Mouse (Mus musculus): Measurements from ENCODE around the gene Nudt8. TPM values are rescaled to one million over a fixed set of nuclear protein-coding genes. Genes with fewer than 3 reads are reported as not detected.
"Not testable (repeated sequence)": the region's sequence is repeated elsewhere in the genome, so short reads cannot be mapped to it uniquely, and the experiment has no call there.

Gene Nudt8
- total and polyA plus RNA-seq, 2 experiments from 2014 or later: 22.1 to 26.2 TPM

DNA sequence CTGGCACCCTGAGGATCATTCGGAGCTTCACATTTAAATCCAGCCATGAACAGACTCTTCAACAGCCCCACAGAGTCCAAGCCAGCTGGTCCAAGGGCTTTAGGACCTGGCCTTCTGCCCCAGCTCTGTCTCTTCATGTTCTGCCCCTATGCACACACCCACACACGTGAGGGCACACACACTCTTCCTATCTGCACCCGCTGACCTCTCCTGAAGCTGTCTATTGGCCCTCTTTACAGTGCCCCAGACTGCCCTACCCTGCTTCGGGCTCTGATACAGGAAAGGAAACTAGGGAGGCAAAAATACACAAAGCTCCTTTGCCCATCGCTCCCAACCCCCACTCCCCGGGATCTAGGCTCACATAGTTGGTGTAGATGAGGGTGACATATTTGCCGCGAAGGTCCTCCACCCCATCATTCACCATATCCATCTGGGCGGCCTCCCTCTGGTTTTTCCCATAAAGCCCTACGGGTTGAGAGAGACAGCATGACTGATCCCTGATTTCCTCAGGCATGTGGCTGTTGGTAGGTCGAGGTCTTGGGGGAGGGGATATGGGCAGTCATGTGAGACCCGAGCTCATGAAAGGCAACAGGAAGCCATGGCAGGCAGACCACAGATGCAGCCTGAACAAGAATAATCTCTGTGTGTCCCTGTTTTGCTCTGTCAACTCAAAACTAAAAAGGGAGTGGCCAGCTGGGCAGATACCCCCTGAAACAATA lies 36.1 kb downstream of the Nudt8 start:
- H3K27me3 ChIP-seq (ENCODE audit: insufficient read depth, low read length): no peaks in the 10 kb centered on the region
- no peaks in the 10 kb centered on the region for H3K9me3 ChIP-seq (ENCODE audit: low read length)
- no peak overlapping the region for H3K4me3 ChIP-seq (ENCODE audit: low read depth, low read length)
- 68% methylated on average over 12 of the region's 12 CpGs for WGBS
- H3K4me1 ChIP-seq (ENCODE audit: insufficient read depth, low read length): peaks cover 4% of the 10 kb centered on the region; the same call in 1 of the 2 replicates
- no peak for TF ChIP-seq CTCF (IDR thresholded peaks at IDR 0.05)
- H3K9ac ChIP-seq (replicated peaks; ENCODE audit: low read length, poor library complexity, severe bottlenecking): no peak overlapping the region
- H3K36me3 ChIP-seq (ENCODE audit: insufficient read depth, low read length): peaks cover 2% of the 10 kb centered on the region; the same call in 1 of the 2 replicates
- ATAC-seq (ENCODE audit: low FRiP score) (peak; percentile 28; the same call in 1 of the 2 replicates), DNase-seq (ENCODE audit: low spot score) (no peak)
- H3K27ac ChIP-seq (ENCODE audit: low read depth, low read length): no peak overlapping the region
- H3K4me2 ChIP-seq (ENCODE audit: low read depth, low read length, poor library complexity, severe bottlenecking): 0 out of 2 replicates have a peak overlapping the region, but pooled peaks have one; percentile 15

DNA sequence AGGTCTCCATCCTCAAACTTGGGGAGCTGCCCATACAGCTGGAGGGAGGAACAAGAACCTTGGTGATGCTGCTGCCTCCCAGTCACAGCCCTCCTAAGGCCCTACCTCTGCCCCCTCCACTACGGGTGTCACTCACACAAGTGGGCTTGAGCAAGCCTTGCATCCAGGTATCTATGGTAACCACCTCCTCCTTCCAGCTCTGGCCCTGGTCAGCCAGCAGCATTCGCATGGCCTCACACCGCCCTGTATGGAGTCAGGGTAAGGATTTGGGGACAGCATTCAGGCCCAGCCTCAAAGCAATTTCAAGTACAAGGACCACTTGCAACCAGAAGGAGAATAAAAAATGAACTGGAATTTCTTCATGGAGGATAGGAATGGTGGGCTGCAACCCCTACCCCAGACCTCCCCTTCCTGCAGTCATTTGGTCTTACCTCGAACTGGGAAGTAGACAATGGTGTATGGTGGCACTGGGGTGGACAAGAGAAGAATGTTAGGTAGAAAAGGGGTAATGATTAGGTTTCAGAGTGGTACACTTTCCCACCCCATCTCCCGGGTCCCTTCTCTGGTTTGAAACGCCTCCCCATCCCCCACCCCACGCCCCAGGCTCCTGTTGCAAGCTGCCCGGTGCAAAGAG lies 36.9 kb downstream of the Nudt8 start:
- peak overlapping the region; percentile 50 for H3K4me3 ChIP-seq (ENCODE audit: low read depth, low read length)
- H3K4me2 ChIP-seq (ENCODE audit: low read depth, low read length, poor library complexity, severe bottlenecking): peak overlapping the region; percentile 75
- not testable (repeated sequence) for H3K36me3 ChIP-seq (ENCODE audit: insufficient read depth, low read length); H3K27me3 ChIP-seq (ENCODE audit: insufficient read depth, low read length); DNase-seq (ENCODE audit: low spot score); H3K9me3 ChIP-seq (ENCODE audit: low read length); H3K4me1 ChIP-seq (ENCODE audit: insufficient read depth, low read length)
- H3K9ac ChIP-seq (replicated peaks; ENCODE audit: low read length, poor library complexity, severe bottlenecking): peak overlapping the region; percentile 55
- H3K27ac ChIP-seq (ENCODE audit: low read depth, low read length): peak overlapping the region; percentile 73
- 17% methylated on average over 7 of the region's 8 CpGs for WGBS
- ATAC-seq (ENCODE audit: low FRiP score): peak; percentile 65

DNA sequence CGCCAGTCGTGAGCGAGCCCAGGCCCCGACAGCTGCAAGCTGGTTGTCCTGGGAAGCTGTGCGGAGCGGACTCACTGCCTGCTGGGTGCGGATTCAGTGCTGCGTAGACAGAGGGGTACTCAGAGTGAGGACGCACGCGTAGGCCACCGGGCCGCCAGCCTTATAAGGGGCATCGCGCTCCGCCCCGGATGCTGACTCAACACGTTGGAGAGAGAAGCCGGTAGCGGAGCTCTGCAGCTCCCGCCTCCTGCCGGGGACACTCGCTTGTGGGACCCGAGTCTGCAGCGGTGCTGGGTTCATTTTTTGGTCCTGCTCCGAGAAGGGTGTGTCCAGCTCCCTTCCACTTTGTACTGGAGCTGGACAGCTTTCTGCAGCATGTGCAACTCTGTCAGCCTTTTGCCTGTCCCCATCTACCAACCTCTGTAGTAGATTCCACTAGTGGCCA lies 37.4 kb downstream of the Nudt8 start, which contains the start of gene Gstp1:
TSS of gene Gstp1 (minus strand) at position 198 of the 445 bp plus-strand sequence.
- TF ChIP-seq CTCF (IDR thresholded peaks at IDR 0.05): peak; percentile 50
- 0% methylated on average over 24 of the region's 26 CpGs for WGBS
- H3K4me1 ChIP-seq (ENCODE audit: insufficient read depth, low read length): peaks cover 4% of the 10 kb centered on the region; the same call in 1 of the 2 replicates
- H3K4me3 ChIP-seq (ENCODE audit: low read depth, low read length): peak within 1 kb of the TSS; percentile 50
- H3K27ac ChIP-seq (ENCODE audit: low read depth, low read length): peak within 1 kb of the TSS; percentile 73
- H3K9me3 ChIP-seq (ENCODE audit: low read length): no peaks in the 10 kb centered on the region
- no peaks in the 10 kb centered on the region for H3K27me3 ChIP-seq (ENCODE audit: insufficient read depth, low read length)
- H3K4me2 ChIP-seq (ENCODE audit: low read depth, low read length, poor library complexity, severe bottlenecking): peak within 1 kb of the TSS; percentile 75
- peak; percentile 88 for ATAC-seq (ENCODE audit: low FRiP score)
- peak within 1 kb of the TSS; percentile 55 for H3K9ac ChIP-seq (replicated peaks; ENCODE audit: low read length, poor library complexity, severe bottlenecking)
- peaks cover 2% of the 10 kb centered on the region; the same call in 1 of the 2 replicates for H3K36me3 ChIP-seq (ENCODE audit: insufficient read depth, low read length)
- peak; percentile 89 for DNase-seq (ENCODE audit: low spot score)

DNA sequence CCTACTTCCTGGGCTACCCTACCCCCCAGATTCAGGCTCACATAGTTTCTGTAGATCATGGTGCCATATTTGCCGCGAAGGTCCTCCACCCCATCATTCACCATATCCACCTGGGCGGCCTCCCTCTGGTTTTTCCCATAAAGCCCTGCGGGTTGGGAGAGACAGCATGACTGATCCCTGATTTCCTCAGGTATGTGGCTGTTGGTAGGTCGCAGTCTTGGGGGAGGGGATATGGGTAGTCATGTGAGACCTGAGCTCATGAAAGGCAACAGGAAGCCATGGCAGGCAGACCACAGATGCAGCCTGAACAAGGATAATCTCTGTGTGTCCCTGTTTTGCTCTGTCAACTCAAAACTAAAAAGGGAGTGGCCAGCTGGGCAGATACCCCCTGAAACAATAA lies 40.6 kb downstream of the Nudt8 start:
- not testable (repeated sequence) for DNase-seq (ENCODE audit: low spot score)
- 78% methylated on average over 5 of the region's 5 CpGs for WGBS

DNA sequence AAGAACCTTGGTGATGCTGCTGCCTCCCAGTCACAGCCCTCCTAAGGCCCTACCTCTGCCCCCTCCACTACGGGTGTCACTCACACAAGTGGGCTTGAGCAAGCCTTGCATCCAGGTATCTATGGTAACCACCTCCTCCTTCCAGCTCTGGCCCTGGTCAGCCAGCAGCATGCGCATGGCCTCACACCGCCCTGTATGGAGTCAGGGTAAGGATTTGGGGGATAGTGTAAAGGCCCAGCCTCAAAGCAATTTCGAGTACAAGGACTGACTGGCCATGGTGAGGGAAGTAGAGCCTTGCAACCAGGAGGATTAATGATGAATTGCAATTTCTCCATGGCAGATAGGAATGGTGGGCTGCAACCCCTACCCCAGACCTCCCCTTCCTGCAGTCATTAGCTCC lies 41.1 kb downstream of the Nudt8 start:
- H3K4me3 ChIP-seq (ENCODE audit: low read depth, low read length); ATAC-seq (ENCODE audit: low FRiP score); H3K4me1 ChIP-seq (ENCODE audit: insufficient read depth, low read length); DNase-seq (ENCODE audit: low spot score); H3K4me2 ChIP-seq (ENCODE audit: low read depth, low read length, poor library complexity, severe bottlenecking); H3K27ac ChIP-seq (ENCODE audit: low read depth, low read length); H3K36me3 ChIP-seq (ENCODE audit: insufficient read depth, low read length); H3K9me3 ChIP-seq (ENCODE audit: low read length); H3K27me3 ChIP-seq (ENCODE audit: insufficient read depth, low read length); H3K9ac ChIP-seq (replicated peaks; ENCODE audit: low read length, poor library complexity, severe bottlenecking): not testable (repeated sequence)
- WGBS: 76% methylated on average over 3 of the region's 4 CpGs

More for the DNA sequence above, 40.6 kb downstream of the Nudt8 start:
- H3K4me3 ChIP-seq (ENCODE audit: low read depth, low read length); H3K36me3 ChIP-seq (ENCODE audit: insufficient read depth, low read length); H3K27me3 ChIP-seq (ENCODE audit: insufficient read depth, low read length); ATAC-seq (ENCODE audit: low FRiP score); H3K4me2 ChIP-seq (ENCODE audit: low read depth, low read length, poor library complexity, severe bottlenecking); H3K27ac ChIP-seq (ENCODE audit: low read depth, low read length); H3K4me1 ChIP-seq (ENCODE audit: insufficient read depth, low read length); H3K9me3 ChIP-seq (ENCODE audit: low read length); H3K9ac ChIP-seq (replicated peaks; ENCODE audit: low read length, poor library complexity, severe bottlenecking): not testable (repeated sequence)

DNA sequence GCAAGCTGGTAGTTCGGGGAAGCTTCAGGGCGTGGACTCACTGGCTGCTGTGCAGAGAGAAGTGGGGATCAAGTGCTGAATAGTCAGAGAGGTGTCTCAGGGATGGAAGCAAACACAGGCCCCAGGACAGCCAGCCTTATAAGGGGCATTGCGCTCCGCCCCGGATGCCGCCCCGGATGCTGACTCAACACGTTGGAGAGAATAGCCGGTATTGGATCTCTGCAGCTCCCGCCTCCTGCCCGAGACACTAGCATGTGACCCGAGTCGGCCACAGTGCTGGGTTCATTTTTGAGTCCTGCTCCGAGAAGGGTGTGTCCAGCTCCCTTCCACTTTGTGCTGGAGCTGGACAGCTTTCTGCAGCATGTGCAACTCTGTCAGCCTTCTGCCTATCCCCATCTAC lies 41.7 kb downstream of the Nudt8 start:
- WGBS: 75% methylated on average over 14 of the region's 14 CpGs
- ATAC-seq (ENCODE audit: low FRiP score): no peak
- no peaks in the 10 kb centered on the region for H3K9me3 ChIP-seq (ENCODE audit: low read length)

DNA sequence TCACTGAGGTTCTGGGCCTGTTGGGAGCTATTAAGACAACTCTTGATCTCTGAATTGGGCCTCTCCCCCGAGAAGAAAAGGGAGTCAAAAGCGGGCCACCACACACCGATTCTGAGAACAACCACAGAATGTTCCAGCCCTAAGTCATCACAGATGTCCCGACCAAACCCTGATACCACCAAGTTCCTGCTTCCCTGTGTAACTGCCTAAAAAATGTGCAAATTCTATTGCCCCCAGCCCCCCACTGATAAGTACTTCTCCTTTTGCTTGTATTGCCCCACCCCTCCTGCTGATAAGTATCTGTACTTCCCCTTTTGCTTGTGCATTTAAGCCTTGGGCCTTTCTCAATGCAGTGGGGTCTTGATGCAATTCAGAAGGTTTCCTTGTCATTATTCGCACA lies 43.7 kb downstream of the Nudt8 start:
- ATAC-seq (ENCODE audit: low FRiP score); H3K4me3 ChIP-seq (ENCODE audit: low read depth, low read length); DNase-seq (ENCODE audit: low spot score); H3K4me1 ChIP-seq (ENCODE audit: insufficient read depth, low read length); H3K27me3 ChIP-seq (ENCODE audit: insufficient read depth, low read length); H3K9me3 ChIP-seq (ENCODE audit: low read length); H3K27ac ChIP-seq (ENCODE audit: low read depth, low read length); H3K9ac ChIP-seq (replicated peaks; ENCODE audit: low read length, poor library complexity, severe bottlenecking); H3K36me3 ChIP-seq (ENCODE audit: insufficient read depth, low read length); H3K4me2 ChIP-seq (ENCODE audit: low read depth, low read length, poor library complexity, severe bottlenecking): not testable (repeated sequence)
- WGBS: 89% methylated on average over 5 of the region's 5 CpGs

More for the DNA sequence above, 41.7 kb downstream of the Nudt8 start:
- H3K36me3 ChIP-seq (ENCODE audit: insufficient read depth, low read length): no peaks in the 10 kb centered on the region
- DNase-seq (ENCODE audit: low spot score): no peak
- H3K27me3 ChIP-seq (ENCODE audit: insufficient read depth, low read length): no peaks in the 10 kb centered on the region
- H3K27ac ChIP-seq (ENCODE audit: low read depth, low read length): no peak overlapping the region
- H3K4me3 ChIP-seq (ENCODE audit: low read depth, low read length): no peak overlapping the region
- no peak for TF ChIP-seq CTCF (IDR thresholded peaks at IDR 0.05)
- no peak overlapping the region for H3K9ac ChIP-seq (replicated peaks; ENCODE audit: low read length, poor library complexity, severe bottlenecking)
- no peak overlapping the region for H3K4me2 ChIP-seq (ENCODE audit: low read depth, low read length, poor library complexity, severe bottlenecking)
- H3K4me1 ChIP-seq (ENCODE audit: insufficient read depth, low read length): 0 out of 2 replicates have a peak, but pooled peaks cover 4% of the 10 kb centered on the region

Measured in midbrain, postnatal 0 days (tissue).